Mouse (Mus musculus) embryonic facial prominence, embryonic 15.5 days (tissue): Measurements from ENCODE around the gene H2-Oa. TPM values are rescaled to one million over a fixed set of nuclear protein-coding genes. Genes with fewer than 3 reads are reported as not detected.
"Not testable (repeated sequence)": the region's sequence is repeated elsewhere in the genome, so short reads cannot be mapped to it uniquely, and the experiment has no call there.

ENCODE experiments used
- ATAC-seq: fragments of 200-750 bp; cut with Nextera tagmentation; 2 replicates; pipeline ENCODE4 v1.8.0; 2017; ENCODE audit warnings: low read depth, moderate TSS enrichment; ENCODE audit not compliant: insufficient number of reproducible peaks, low FRiP score, low TSS enrichment
- H3K27ac ChIP-seq: fragments of 300-500 bp; sonication (generic); replicated peaks from 2 replicates; pipeline ENCODE4 v1.5.1; 2015; ENCODE audit warnings: mild to moderate bottlenecking, inconsistent platforms
- H3K27me3 ChIP-seq: fragments of 300-500 bp; sonication (generic); 2 replicates; pipeline ENCODE4 v1.6.1; 2015; ENCODE audit warnings: inconsistent platforms
- H3K36me3 ChIP-seq: fragments of 300-500 bp; sonication (generic); 2 replicates; pipeline ENCODE4 v1.6.1; 2015; ENCODE audit warnings: mild to moderate bottlenecking, inconsistent platforms
- H3K4me1 ChIP-seq: fragments of 300-500 bp; sonication (generic); 2 replicates; pipeline ENCODE4 v1.6.1; 2015; ENCODE audit warnings: inconsistent platforms
- H3K4me2 ChIP-seq: fragments of 300-500 bp; sonication (generic); replicated peaks from 2 replicates; pipeline ENCODE4 v1.6.1; 2015; ENCODE audit warnings: mild to moderate bottlenecking, inconsistent platforms
- H3K4me3 ChIP-seq: fragments of 300-500 bp; sonication (generic); replicated peaks from 2 replicates; pipeline ENCODE4 v1.5.1; 2015; ENCODE audit warnings: mild to moderate bottlenecking, inconsistent platforms
- H3K9ac ChIP-seq: fragments of 300-500 bp; sonication (generic); 2 replicates; pipeline ENCODE4 v1.6.1; 2015; ENCODE audit warnings: inconsistent platforms
- H3K9me3 ChIP-seq: fragments of 300-500 bp; sonication (generic); replicated peaks from 2 replicates; pipeline ENCODE4 v1.6.1; 2016; ENCODE audit warnings: inconsistent platforms
- WGBS: fragments of 180-500 bp; shearing (Covaris S2); methylation state at CpG from one replicate; pipeline ENCODE4 v1.1.7; 2015; 5-methylcytosine and 5-hydroxymethylcytosine counted together
- polyA plus RNA-seq: library from polyadenylated mRNA; unstranded; fragments of >200 nt; fragmentation: Nextera tagmentation; extraction: Ambion mirVana; gene quantifications from 2 replicates; pipeline ENCODE4 v1.2.1, GENCODE M21; 2015

H2-Oa gene
- polyA plus RNA-seq, 1 experiment from 2014 or later: 0.89 TPM

GRCm38 (mm10) chr17:34134451-34134850 is 42.3 kb downstream of the H2-Oa start:
- peaks cover 13% of the 10 kb centered on the region for H3K4me1 ChIP-seq
- ATAC-seq: no peak
- no peaks in the 10 kb centered on the region for H3K36me3 ChIP-seq
- no peak overlapping the region for H3K27ac ChIP-seq
- H3K27me3 ChIP-seq: peaks cover 22% of the 10 kb centered on the region
- no peaks in the 10 kb centered on the region for H3K9me3 ChIP-seq
- WGBS: 87% methylated on average over 3 of the region's 3 CpGs
- no peak overlapping the region for H3K4me3 ChIP-seq
- H3K9ac ChIP-seq: no peak overlapping the region
- H3K4me2 ChIP-seq: no peak overlapping the region

- Histone ChIP-seq H3K36me3 (no peaks in the 10 kb centered on the region), H3K27ac (no peak overlapping the region), H3K27me3 (peaks cover 33% of the 10 kb centered on the region), H3K4me3 (peak overlapping the region; percentile 43), H3K9ac (peak overlapping the region; percentile 26; the same call in 1 of the 2 replicates), H3K9me3 (no peaks in the 10 kb centered on the region), H3K4me2 (peak overlapping the region; percentile 88), H3K4me1 (peaks cover 20% of the 10 kb centered on the region)
- peak; percentile 96 for ATAC-seq
- WGBS: 5% methylated on average over 31 of the region's 31 CpGs
Observed at GRCm38 (mm10) chr17:34135297-34136224, 43.4 kb downstream of the H2-Oa start.

- Histone ChIP-seq H3K27ac (no peak overlapping the region), H3K4me3 (no peak overlapping the region), H3K36me3 (no peaks in the 10 kb centered on the region), H3K9me3 (no peaks in the 10 kb centered on the region), H3K9ac (no peak overlapping the region), H3K27me3 (peaks cover 33% of the 10 kb centered on the region), H3K4me2 (no peak overlapping the region), H3K4me1 (peaks cover 22% of the 10 kb centered on the region)
- 75% methylated on average over 7 of the region's 7 CpGs for WGBS
- no peak for ATAC-seq
Observed at GRCm38 (mm10) chr17:34137601-34138000, 45.5 kb downstream of the H2-Oa start.

- WGBS: 67% methylated on average over 7 of the region's 7 CpGs
Observed at GRCm38 (mm10) chr17:34138655-34139054, 46.5 kb downstream of the H2-Oa start.

GRCm38 (mm10) chr17:34139416-34139815 is 47.3 kb downstream of the H2-Oa start:
- ATAC-seq: no peak
- H3K9ac ChIP-seq: 0 out of 2 replicates have a peak overlapping the region, but pooled peaks have one; percentile 39
- H3K27me3 ChIP-seq: peaks cover 33% of the 10 kb centered on the region

More at GRCm38 (mm10) chr17:34138655-34139054, 46.5 kb downstream of the H2-Oa start:
- peaks cover 28% of the 10 kb centered on the region for H3K4me1 ChIP-seq
- no peak overlapping the region for H3K4me3 ChIP-seq
- H3K27ac ChIP-seq: no peak overlapping the region
- no peaks in the 10 kb centered on the region for H3K36me3 ChIP-seq
- H3K4me2 ChIP-seq: peak overlapping the region; percentile 57; the same call in 1 of the 2 replicates
- ATAC-seq: no peak
- no peak overlapping the region for H3K9ac ChIP-seq
- no peaks in the 10 kb centered on the region for H3K9me3 ChIP-seq
- H3K27me3 ChIP-seq: peaks cover 33% of the 10 kb centered on the region

GRCm38 (mm10) chr17:34140240-34140639 is 48.1 kb downstream of the H2-Oa start:
- Histone ChIP-seq H3K4me1 (peaks cover 28% of the 10 kb centered on the region), H3K4me3 (no peak overlapping the region), H3K9ac (no peak overlapping the region), H3K9me3 (no peaks in the 10 kb centered on the region), H3K36me3 (no peaks in the 10 kb centered on the region), H3K27ac (no peak overlapping the region), H3K4me2 (no peak overlapping the region), H3K27me3 (peaks cover 33% of the 10 kb centered on the region)
- WGBS: 13% methylated on average over 5 of the region's 5 CpGs
- no peak for ATAC-seq

More at GRCm38 (mm10) chr17:34139416-34139815, 47.3 kb downstream of the H2-Oa start:
- H3K4me1 ChIP-seq: peaks cover 28% of the 10 kb centered on the region
- no peak overlapping the region for H3K27ac ChIP-seq
- no peaks in the 10 kb centered on the region for H3K9me3 ChIP-seq
- WGBS: 2% methylated on average over 16 of the region's 16 CpGs
- H3K36me3 ChIP-seq: no peaks in the 10 kb centered on the region
- H3K4me3 ChIP-seq: peak overlapping the region; percentile 32
- H3K4me2 ChIP-seq: peak overlapping the region; percentile 57

- Histone ChIP-seq H3K4me1 (peaks cover 21% of the 10 kb centered on the region), H3K4me3 (no peak overlapping the region), H3K27ac (no peak overlapping the region), H3K36me3 (no peaks in the 10 kb centered on the region), H3K4me2 (no peak overlapping the region), H3K9me3 (no peaks in the 10 kb centered on the region), H3K9ac (no peak overlapping the region), H3K27me3 (peaks cover 30% of the 10 kb centered on the region)
- no peak for ATAC-seq
- 55% methylated on average over 4 of the region's 4 CpGs for WGBS
Observed at GRCm38 (mm10) chr17:34141448-34141847, 49.3 kb downstream of the H2-Oa start.

GRCm38 (mm10) chr17:34142456-34143010 is 50.4 kb downstream of the H2-Oa start:
- Histone ChIP-seq H3K9ac (no peak overlapping the region), H3K4me1 (peaks cover 21% of the 10 kb centered on the region), H3K27ac (no peak overlapping the region; the same call in 1 of the 2 replicates), H3K4me2 (no peak overlapping the region), H3K27me3 (peaks cover 22% of the 10 kb centered on the region), H3K36me3 (no peaks in the 10 kb centered on the region), H3K9me3 (no peaks in the 10 kb centered on the region), H3K4me3 (no peak overlapping the region)
- ATAC-seq: no peak
- 48% methylated on average over 7 of the region's 7 CpGs for WGBS

- H3K9me3 ChIP-seq: no peaks in the 10 kb centered on the region
- no peak within 1 kb of the TSS for H3K4me2 ChIP-seq
- H3K27ac ChIP-seq: no peak within 1 kb of the TSS; the same call in 1 of the 2 replicates
- 18% methylated on average over 7 of the region's 7 CpGs for WGBS
- no peak within 1 kb of the TSS for H3K9ac ChIP-seq
- peaks cover 21% of the 10 kb centered on the region for H3K4me1 ChIP-seq
- H3K27me3 ChIP-seq: peaks cover 20% of the 10 kb centered on the region
- no peak within 1 kb of the TSS for H3K4me3 ChIP-seq
- 0 out of 2 replicates have a peak, but pooled peaks have one; percentile 60 for ATAC-seq
- no peaks in the 10 kb centered on the region for H3K36me3 ChIP-seq
Observed at GRCm38 (mm10) chr17:34143033-34143432, 50.9 kb downstream of the H2-Oa start, which contains the start of gene H2-DMb2. H2-DMb2 (plus strand) TSS chr17:34143307.

GRCm38 (mm10) chr17:34143461-34143860 is 51.3 kb downstream of the H2-Oa start:
- Histone ChIP-seq H3K4me3 (no peak overlapping the region), H3K4me2 (no peak overlapping the region), H3K9ac (no peak overlapping the region), H3K4me1 (peaks cover 21% of the 10 kb centered on the region), H3K27me3 (peaks cover 16% of the 10 kb centered on the region), H3K9me3 (no peaks in the 10 kb centered on the region), H3K36me3 (no peaks in the 10 kb centered on the region), H3K27ac (no peak overlapping the region)
- WGBS: 59% methylated on average over 5 of the region's 5 CpGs
- ATAC-seq: no peak

- not testable (repeated sequence) for H3K9me3 ChIP-seq, H3K36me3 ChIP-seq, H3K4me3 ChIP-seq, H3K27ac ChIP-seq, ATAC-seq, H3K9ac ChIP-seq, H3K4me2 ChIP-seq
- WGBS: 90% methylated on average over 4 of the region's 4 CpGs
- H3K27me3 ChIP-seq: peaks cover 12% of the 10 kb centered on the region
- peaks cover 18% of the 10 kb centered on the region for H3K4me1 ChIP-seq
Observed at GRCm38 (mm10) chr17:34144221-34144620, 52.1 kb downstream of the H2-Oa start.
